Mouse (Mus musculus) lung, adult 18-20 months (tissue): Measurements from ENCODE around the gene BC067074.

Source experiments
- DNase-seq, 2 experiments: peaks; one replicate each; pipeline ENCODE4 v3.0.0; 2022; ENCODE audit warnings: mixed read lengths in 2 of 2

The BC067074 gene

DNA sequence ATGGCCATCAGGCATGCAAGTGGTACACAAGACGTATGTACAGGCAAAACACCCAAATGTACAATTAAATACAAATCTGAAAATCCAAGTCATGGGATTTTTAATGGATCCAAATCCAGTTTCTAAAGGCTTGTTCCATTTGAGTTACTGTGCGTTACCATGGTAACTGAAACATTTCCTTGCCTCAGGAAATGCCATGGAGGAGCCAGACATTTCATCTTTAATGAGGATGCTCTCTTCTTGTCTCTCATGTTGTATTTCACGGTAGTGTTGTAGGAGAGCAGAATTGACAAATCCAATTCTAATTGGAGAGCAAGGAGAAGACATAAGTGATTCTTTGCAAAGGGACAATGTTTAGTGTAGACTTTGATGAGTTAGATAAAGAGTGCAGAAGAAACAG is 31.3 kb downstream of the BC067074 start:
- DNase-seq = no peak

- DNase-seq = no peak
These were observed 32.7 kb downstream of the BC067074 start for GRCm38 (mm10) chr13:113325678-113326077.

GRCm38 (mm10) chr13:113332256-113332655 is 39.3 kb downstream of the BC067074 start:
- DNase-seq = no peak

DNA sequence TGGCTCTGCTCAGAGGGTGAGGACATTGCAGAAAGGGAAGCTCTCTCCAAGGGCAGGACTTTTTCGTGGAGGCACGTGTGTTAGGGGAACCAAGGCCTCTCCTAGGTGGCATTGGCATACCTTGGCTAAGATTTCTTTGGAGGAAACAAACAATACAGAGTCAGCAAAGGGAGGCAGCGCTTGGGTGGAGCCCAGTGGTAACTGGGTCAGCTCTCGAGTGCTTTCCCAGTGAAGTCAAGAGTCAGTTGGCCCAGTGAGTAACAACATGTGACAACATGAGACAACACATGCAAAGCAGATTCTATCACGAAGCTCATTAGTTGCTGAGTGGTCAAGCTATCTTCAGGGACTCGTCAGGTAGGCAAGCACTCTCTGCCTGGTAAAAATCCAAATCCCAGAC is 40.4 kb downstream of the BC067074 start:
- peak; percentile 23 to 55 for DNase-seq

DNA sequence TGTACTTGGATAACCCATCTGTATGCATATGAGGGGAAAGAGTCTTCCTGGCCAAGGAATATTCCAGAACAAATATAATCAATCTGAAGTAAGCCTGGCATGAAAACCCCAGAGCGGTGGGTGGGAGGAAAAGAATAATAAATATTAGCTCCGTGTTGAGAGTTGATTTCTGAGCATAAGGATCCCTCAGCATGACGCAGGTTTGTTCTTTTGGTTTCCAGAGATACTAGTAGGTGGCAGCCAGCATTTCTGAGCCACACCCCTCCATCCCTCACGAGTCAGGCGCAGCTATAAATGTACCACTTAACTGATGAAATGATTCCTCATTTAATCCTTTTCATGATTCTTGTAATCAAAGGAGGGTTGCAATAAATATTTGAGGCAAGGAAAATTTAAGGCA is 41.0 kb downstream of the BC067074 start:
- no peak for DNase-seq

GRCm38 (mm10) chr13:113334773-113335172 is 41.8 kb downstream of the BC067074 start:
- no peak for DNase-seq

GRCm38 (mm10) chr13:113337223-113337858 is 44.4 kb downstream of the BC067074 start:
- peak; percentile 34 to 51 for DNase-seq

GRCm38 (mm10) chr13:113340644-113341043 is 47.7 kb downstream of the BC067074 start:
- no peak for DNase-seq

DNA sequence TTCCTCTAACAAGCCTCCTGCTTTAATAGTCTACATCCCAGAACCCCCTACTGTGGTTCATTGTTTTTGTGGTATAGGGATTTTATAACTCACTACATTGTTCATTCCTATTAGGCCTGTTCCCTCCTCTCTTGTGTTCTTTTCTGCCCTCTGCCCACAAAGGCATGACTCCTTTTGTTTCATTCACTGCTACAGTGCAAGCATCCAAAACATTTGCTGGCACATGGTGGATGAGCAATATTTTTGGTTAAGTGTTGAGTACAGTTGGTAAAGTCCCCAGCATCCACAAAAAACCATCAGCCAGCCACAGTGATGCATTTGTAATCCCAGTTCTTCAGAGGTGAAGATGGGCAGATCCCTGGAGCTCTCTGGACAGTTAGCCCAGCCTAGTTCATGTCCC is 48.2 kb downstream of the BC067074 start:
- no peak for DNase-seq

DNA sequence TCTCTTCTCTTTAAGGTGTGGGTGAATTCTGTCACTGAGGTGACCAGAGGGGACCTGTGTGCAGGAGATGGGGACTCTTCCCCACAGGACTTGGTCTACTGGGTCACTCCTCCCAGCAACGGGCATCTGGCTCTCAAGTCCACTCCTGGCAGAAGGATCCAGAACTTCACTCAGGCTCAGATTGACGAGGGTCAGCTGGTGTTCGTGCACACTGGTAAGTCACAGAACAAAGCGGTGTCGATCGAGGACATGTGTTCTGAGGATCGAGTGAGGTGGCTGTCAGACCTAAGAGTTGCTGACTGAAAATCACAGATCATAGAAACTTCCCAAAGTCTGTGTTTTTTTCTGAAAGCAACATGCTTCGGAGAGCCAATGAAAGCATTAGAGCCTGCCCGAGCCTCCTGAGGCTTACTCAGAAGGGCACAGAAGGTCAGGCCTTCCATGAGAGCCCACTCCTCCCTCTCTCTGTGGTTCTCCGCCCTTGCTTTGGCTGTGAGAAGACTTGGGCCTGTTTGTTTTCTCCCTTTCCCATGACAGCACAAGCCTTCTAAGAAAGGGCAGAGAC is 49.5 kb downstream of the BC067074 start:
- DNase-seq = peak in 1 of 2 experiments; percentile 40

GRCm38 (mm10) chr13:113350743-113351430 is 57.9 kb downstream of the BC067074 start:
- DNase-seq = no peak

DNA sequence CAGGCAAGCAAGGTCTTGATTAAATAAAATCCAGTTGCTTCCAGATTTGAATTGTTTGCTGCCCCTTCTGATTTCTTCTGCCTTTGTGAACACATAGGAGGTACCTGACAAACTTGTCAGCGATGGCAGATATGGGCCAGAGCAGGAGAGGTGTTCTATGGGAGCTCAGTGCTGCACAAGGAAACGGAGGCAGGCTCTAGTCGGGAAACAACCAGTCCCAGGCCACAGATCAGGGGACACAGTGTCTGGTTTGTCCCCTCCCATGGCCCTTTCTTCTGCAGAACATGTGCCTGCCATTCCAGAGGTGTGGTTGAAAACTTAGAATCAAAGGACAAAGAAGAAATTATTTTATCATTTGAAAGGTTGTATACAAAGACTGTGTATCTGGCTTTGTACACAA is 60.6 kb downstream of the BC067074 start:
- DNase-seq = no peak

DNA sequence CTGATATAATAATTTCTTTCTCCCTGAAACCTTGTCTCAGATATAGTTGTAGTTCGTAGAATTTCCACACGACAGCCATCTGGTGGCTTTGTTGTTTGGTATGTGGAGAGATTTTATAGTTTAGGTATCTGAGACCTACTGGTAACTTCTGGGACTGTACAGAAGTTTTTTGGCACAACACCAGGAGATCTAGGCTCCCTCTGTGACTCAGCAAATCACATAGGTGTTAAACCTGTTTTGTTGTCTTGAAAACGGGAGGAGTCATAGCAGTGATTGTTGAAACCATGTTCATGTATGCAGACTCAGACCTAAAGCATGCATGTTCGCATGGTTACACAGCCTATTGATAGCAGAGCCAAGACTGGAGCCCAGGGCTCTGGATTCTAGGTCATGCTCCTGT is 61.0 kb downstream of the BC067074 start:
- DNase-seq = no peak

DNA sequence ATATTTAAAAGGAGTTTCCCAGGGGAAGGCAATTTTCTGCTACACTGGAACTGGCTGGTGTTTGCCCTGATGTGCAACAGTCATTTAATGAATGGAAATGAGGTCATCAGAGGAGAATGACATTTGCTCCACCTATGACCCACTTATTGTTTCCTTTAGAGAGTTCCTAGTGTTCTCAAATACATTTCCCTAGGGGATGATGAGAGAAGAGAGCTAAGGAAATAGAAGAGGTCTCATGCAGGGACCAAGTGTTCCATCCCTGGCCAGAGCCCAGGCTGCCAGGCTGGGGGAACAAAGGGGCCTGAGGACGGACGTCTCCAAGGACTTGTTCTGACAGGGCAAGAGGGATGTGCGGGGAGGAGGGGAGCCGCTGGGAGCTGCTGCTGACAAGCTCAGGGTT is 62.1 kb downstream of the BC067074 start:
- DNase-seq = no peak

DNA sequence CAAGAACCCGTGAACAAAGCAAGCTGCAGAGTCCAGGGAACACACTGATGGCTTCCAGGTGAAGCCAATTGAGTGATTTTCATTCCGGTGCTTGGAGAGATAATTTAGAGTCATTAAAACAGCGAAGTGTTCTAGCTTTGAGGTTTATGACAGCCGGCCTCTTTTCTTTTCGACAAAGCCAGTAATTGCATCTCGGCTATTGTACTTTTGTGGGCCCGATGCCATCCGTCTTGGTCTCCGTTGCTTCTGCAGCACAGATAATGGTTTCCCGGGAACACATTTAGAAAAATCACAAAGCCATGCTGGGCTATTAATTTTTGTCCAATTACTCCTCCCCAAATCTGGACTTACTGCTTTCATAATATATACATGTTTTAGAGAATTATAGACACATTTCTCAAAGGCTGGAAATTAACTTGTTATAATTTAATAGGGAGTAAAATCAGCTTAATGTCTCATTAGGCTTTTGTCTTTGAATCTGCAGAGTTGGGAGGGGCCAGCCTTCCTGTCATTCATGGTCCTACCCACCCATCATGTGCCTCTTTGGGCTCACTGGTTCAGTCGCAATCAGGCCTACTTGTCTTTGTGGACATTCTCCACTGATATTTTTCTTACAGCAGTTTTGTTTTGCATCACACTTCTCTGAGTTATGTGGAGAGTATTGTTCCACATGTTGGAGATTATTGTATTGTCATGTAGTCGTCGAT is 64.6 kb downstream of the BC067074 start:
- DNase-seq = no peak

DNA sequence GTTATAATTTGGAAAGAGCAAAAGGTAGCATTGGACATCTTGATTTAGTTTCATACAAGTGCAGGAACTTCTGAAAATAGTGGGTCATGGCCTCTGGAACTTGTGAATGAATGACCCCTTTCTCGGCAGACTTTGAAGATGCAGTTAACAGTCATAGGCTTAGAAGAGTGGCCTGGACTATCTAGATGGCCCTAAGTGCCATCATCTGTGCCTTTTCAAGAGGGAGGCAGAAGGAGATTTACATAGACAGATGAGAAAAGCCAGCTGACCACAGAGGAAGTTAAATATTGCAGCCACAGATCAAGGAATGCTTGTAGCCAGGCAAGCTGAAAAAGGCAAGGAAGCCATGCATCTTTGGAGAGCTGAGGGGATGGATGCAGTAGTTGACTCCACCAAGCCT is 66.7 kb downstream of the BC067074 start:
- no peak for DNase-seq

- no peak for DNase-seq
These were observed 73.0 kb downstream of the BC067074 start for GRCm38 (mm10) chr13:113365976-113366375.

GRCm38 (mm10) chr13:113368931-113369579 is 76.1 kb downstream of the BC067074 start:
- no peak for DNase-seq

DNA sequence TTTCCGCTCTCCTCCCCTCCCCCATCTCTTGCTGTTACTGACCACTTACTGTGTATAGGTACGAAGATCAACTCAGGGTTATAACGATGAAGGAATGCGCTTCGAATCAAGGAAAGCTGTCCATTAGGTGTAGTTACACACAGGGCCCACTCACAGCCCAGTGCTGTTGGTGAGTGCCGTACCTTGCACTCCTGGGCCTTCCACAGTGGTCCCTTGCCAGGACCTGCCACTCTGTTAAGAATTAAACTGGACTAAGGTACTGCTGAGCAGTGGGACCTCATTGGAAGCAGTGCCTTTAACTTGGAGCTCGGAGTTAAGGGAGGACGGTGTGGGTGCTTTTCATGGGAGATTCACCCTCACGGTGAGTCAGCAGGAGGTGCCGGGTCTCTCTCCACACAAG is 76.7 kb downstream of the BC067074 start:
- no peak for DNase-seq

- no peak for DNase-seq
These were observed 80.5 kb downstream of the BC067074 start for GRCm38 (mm10) chr13:113373291-113374083.

DNA sequence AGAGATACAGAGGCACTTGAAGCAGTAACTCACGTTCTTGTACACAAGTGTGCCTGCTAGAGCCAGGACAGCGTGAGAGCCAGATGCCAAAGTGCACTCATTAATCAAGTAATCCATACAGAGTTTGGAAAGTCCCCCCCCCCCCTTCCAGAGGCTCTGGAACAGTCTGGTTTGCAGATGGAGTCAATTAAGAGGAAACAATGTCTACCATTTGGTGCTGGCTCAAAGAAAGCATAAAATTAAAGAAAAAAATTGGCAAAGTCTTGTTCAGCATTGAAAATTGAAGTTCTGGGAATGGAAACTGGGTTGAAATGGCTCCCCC is 81.1 kb downstream of the BC067074 start:
- no peak for DNase-seq

DNA sequence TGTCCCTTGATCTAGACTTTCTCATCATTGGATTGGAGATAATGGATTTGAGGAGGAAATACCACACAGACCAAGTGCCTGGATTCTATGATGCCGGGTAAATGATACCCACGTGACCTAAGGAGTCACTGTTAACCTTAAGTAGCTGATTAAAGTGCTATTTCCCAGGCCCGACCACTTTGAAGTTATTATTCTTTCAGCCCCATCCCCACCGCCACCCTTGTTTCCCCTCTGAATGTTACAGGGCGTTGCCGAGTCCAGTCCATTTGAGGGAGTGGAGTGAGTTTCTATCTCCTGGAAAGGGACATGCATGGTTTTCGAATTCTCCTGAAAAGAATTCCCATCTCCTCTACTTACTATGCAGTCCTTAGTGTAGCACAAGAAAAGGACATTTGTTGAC is 84.7 kb downstream of the BC067074 start:
- DNase-seq = no peak
